Mouse (Mus musculus): ENCODE measurements around the gene Cdkn1a.
"Not testable (repeated sequence)": the region's sequence is repeated elsewhere in the genome, so short reads cannot be mapped to it uniquely, and the experiment has no call there.

Cdkn1a gene

GRCm38 (mm10) chr17:29059581-29059980 lies 31.2 kb upstream of the Cdkn1a start:
- no peak for DNase-seq (ENCODE audit: low spot score)

DNA sequence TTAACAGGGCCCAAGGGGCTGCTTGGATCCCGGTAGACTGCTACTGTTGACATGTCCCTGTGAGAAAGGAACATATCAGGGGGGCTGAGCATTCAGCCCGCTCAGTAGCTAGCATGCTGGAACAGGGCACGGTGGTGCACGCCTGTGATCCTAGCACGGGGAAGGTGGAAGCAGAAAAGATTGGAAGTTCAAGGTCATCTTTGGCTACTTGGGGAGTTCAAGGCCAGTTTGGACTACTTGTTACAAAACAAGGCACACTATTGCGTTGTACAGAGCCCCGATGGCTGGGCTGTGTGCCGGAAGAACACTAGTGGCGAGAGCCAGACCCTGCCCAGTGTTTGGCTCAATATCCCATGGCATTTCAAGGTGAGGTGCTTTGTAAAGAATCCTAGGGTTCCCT lies 29.8 kb upstream of the Cdkn1a start:
- DNase-seq (ENCODE audit: low spot score), result no peak

GRCm38 (mm10) chr17:29062119-29063035 lies 28.4 kb upstream of the Cdkn1a start:
- DNase-seq (ENCODE audit: low spot score), result no peak

DNA sequence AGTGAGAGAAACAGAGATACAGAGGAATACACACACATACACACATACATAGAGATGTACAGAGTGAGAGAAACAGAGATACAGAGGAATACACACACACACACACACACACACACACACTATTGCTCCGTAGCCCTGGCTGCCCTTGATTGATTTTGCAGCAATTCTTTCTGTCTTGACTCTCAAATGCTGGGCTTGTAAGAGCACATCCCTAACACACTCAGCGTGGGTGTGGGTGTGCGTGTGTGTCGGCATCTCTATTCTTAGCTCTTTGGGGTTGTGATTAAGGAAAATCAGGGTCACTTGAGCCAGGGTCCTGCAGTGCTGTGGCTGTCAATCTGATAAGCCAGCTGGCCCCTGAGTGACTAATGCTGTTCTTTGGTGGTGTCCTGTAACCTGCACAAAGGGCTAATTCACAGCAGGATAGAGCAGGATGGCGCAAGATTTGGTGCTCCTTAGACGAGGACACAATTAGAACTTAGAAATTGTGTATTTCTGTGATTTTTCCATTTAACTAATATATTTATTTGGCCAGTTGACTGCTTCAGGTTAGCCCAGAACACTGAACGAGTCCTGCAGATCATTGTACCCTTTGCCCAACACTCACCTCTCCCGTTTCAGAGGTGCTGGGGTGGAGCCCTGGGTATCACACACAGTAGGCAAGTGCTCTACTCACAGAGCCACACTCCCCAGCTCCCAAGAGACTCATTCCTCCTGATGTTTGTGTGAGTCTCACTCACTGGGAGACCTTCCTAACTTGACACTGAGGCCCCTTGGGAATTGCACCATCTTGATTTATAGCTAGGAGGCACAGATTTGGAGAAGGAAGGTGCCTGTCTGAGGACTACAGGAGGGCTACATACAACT lies 27.4 kb upstream of the Cdkn1a start:
- DNase-seq (ENCODE audit: low spot score), result no peak

- DNase-seq (ENCODE audit: low spot score), result no peak
Observed at GRCm38 (mm10) chr17:29063988-29064285, 26.8 kb upstream of the Cdkn1a start.

GRCm38 (mm10) chr17:29065245-29065940 lies 25.4 kb upstream of the Cdkn1a start:
- no peak for DNase-seq (ENCODE audit: low spot score)

GRCm38 (mm10) chr17:29065971-29066370 lies 24.8 kb upstream of the Cdkn1a start:
- DNase-seq (ENCODE audit: low spot score), result no peak

DNA sequence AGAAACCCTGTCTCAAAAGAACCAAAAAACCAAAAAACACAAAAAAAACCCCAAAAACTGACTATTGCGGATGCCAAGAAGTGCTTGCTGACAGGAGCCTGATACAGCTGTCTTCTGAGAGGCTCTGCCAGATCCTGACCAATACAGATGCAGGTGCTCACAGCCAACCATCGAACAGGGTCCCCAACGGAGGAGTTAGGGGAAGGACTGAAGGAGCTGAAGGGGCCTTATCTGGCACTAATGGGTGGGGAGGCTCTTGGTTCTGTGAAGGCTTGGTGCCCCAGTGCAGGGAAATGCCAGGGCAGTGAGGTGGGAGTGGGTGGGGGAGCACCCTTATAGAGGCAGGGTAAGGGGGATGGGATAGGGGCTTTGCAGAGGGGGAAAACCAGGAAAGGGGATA lies 23.4 kb upstream of the Cdkn1a start:
- not testable (repeated sequence) for DNase-seq (ENCODE audit: low spot score)

DNA sequence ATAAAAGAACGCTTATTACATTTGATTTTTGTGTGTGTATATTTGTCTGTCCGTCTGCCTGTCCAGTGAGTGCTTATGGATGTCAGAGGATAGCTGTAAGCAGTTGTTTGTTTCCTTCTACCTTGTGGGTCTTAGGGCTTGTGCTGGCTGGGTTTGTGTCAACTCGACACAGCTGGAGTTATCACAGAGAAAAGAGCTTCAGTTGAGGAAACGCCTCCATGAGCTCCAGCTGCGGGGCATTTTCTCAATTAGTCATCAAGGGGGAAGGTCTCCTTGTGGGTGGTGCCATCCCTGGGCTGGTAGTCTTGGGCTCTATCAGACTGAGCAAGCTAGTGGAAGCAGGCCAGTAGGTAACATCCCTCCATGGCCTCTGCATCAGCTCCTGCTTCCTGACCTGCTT lies 22.9 kb upstream of the Cdkn1a start:
- no peak for DNase-seq (ENCODE audit: low spot score)

DNA sequence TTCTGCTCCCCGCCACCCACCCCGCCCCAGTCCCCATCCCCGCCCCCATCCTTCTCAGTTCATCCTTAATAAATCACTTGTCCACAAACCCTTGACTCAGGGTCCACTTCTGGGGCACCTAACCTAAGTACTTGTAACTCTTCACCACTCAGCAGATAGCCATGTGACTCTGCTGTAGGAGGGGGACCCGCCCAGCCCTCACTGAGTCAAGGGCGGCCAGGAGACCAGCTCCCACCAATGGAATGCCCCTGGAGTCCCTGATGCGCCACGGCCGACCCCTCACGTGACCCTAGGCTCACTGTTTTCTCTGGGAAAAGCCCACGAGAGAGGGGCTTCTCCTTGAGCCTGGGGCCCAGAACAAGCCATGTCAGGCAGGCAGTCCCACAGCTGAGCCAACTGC lies 21.7 kb upstream of the Cdkn1a start:
- no peak for DNase-seq (ENCODE audit: low spot score)

DNA sequence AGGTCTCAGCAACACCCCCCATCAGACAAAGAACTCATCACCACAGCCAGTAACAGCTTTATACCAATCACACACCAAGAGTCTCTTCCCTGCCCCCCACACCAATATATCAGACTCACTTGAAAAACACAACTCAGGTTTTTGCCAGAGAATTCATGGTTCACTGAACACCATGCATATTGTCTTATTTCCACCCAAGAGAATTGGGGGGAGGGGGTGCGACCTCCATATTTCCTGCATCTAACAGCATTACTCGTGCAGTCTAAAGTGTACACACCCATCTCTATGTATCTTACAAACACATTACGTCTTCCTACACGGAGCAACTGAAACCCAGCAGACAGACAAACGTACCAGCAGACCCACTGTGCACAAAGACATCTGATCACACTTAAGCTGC lies 19.0 kb upstream of the Cdkn1a start:
- DNase-seq (ENCODE audit: low spot score), result no peak

DNA sequence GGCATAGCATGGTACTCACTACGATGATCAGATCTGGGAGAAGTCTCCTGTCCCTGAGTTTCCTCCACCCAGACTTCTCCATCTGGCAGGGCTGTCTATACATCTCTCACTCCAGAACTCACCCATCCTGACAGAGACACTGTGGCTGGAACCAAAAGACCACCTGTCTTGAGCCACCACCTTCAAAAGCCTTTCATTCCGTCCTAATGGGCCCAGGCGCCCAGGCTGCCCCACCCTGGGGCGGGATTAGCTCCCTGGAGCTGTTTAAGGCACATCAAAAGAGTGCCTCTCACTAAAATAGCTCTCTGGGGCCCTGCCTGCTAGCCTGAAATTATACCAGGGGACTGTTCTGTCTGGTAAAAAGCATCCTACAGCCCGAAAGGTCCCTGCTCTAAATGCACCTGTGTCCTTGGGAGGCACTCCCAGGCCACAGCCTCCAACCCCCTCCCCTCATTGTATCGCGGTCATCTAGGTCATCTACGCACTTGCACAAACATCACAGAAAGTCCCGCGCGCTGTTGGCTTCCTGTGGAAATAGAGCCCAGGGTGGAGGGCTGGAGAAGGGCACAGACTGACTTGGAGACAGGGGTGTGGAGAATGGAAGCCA lies 18.0 kb upstream of the Cdkn1a start:
- DNase-seq (ENCODE audit: low spot score), result no peak

DNA sequence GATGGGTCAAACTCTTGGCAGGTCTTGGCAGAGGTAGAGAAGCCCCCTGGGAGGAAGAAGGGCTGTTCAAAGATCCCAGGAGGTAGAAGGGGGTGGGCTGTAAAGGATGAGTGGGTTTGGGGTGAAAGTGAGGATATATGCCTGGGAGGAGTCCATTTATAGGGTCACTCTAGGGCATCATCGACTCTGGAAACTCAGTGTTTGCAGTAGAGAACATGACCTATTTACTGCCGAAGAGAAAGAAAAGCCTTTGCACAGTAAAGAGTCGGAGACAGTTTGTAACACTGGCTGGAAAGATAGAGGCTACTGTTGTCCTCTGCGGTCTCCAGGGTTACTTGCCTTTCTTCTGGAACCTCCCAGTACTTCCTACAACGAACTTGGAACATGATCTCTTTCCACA lies 17.5 kb upstream of the Cdkn1a start:
- no peak for DNase-seq (ENCODE audit: low spot score)

DNA sequence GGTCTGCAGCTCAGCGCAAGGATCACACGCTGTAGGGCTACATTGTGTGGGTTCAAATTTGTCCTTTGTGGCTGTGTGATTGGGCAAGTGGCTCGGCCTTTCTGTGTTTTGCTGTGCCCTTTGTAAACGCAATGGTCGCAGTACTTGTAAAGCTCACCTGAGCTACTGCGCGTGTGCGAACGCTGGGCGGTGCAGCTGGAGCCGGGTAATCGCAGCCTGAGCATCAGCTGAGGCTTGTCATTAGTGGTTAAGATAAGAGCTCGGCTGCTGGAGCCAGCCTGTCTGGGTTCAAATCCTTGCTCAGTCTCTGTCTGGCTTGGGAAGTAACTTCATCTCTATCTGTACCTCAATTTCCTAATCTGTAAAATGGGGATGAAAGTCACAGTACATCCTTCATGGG lies 16.7 kb upstream of the Cdkn1a start:
- DNase-seq (ENCODE audit: low spot score), result no peak

- DNase-seq (ENCODE audit: low spot score), result no peak
Observed at GRCm38 (mm10) chr17:29076235-29076634, 14.5 kb upstream of the Cdkn1a start.

- no peak for DNase-seq (ENCODE audit: low spot score)
Observed at GRCm38 (mm10) chr17:29077786-29078509, 12.8 kb upstream of the Cdkn1a start.

DNA sequence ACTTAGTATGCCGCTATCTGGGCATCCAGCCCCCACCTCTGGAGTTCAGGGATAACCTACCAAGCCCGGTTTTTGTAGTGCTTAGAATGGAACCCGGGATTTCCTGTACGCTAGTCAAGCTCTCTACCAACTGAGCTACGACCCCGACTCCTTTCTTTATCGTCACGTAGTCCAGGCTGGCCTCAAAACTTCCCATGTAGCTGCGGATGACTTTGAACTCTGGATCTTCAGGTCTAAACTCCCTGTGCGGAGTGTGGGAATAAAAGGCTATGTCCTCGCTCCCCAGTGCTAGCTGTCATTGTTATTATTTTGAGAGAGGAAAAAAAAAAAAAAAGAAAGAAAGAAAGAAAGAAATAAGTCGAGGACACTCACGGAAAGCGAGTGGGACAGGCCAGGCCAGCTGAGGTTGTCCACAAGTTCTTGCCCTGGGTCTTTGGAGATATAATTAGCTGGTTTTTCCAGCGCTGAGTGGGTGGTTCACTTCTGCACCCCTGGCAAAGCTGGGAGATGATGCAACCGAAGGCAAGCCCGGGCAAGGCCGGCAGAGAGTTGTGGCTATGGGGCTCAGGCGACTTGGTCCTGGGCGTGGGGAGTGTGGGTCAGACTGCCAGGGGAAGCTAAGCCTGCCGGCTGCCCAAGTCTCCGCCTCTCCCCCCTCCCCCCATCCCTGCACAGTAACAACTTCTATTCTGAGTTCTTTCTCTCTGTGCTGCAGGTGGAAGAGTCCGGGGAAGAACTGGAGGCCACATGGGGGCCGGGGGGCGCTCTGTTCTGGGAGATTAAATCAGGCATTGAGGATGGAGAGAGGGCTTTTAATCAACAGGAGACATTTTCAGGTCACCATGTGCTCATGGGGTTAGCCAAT lies 12.0 kb upstream of the Cdkn1a start:
- DNase-seq (ENCODE audit: low spot score), result no peak

DNA sequence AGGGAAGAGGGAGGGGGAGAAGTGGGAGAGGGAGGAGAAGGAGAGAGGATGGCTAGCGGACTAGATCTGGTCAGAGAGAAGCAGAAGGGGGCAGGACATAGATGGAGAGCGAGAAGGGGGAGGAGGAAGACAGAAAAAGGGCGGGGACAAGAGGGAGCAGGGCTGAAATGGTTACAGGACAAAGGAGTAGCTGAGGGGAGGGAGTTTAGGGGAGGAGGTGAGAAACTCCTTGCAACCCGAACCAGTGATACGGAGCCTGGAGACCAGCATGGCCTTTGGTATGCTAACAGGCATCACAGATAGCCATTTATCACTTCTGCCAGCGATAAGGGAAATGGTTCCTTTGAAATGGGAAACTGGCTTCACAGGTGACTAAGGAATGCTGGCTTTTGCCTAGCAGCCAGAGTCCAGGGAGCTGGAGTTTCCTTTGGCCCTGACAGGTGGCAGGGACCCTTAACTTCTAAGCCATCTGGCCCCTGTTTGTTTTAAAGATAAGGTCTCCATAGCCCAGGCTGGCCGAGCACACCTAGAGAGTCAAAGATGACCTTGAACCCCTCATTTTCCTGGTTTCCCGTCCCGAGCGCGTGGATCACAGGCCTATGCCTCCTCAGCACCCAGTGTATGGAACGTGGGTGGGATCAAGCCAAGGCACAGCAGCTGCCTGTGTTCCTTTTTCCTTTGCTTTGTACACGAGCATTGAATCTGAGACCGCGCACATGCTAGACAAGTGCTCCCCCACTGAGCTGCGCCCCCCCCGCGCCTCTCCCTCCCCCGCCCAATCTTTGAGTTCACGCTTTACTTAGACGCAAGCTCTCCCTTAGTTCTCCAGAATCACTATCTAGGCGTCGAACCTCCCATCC lies 9.8 kb upstream of the Cdkn1a start:
- DNase-seq (ENCODE audit: low spot score), result peak; percentile 7

- peak; percentile 6 for DNase-seq (ENCODE audit: low spot score)
Observed at GRCm38 (mm10) chr17:29081618-29082381, 9.0 kb upstream of the Cdkn1a start.

All from urinary bladder, postnatal 10 days (tissue).